Mouse (Mus musculus) granulocyte monocyte progenitor cell, adult 5-6 weeks (primary cell): ENCODE data around the gene Thsd7b. TPM values are rescaled to one million over a fixed set of nuclear protein-coding genes. Genes with fewer than 3 reads are reported as not detected.
"Not testable (repeated sequence)": the region's sequence is repeated elsewhere in the genome, so short reads cannot be mapped to it uniquely, and the experiment has no call there.

Experiments used
- ATAC-seq: replicated peaks from 2 replicates; pipeline ENCODE4 v1.8.0; 2016; ENCODE audit warnings: mild to moderate bottlenecking, moderate TSS enrichment, inconsistent platforms; ENCODE audit not compliant: poor library complexity, severe bottlenecking
- total RNA-seq, 2 experiments: library from RNA; stranded (forward) in 1 of 2; stranded (reverse) in 1 of 2; fragments of 200-712, 200-1000 nt in 1 of 2; fragments of >200 nt in 1 of 2; fragmentation: Nextera tagmentation in 1 of 2; gene quantifications; 2 replicates each; pipeline ENCODE4 v1.2.3; 2014 to 2017

The Thsd7b gene
- total RNA-seq, 2 experiments from 2014 or later = not detected

DNA sequence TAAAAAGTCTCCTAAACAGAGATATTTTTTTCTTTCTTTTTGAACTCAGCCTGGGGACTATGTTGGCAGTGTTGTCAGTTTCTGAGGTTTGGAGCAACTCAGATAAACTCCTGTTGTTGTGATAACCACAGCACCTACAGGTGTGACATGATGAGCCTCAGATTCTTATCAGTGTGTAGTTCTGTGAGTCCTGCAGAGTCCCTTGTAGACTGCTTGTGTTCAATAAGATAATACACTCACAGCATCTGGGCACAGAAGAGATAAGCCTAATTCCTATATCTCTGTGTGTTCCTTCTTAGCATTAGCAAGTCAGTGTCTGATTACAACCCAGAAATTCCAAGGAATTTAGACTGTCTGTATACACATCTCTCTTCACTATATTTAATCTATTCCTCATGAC lies 789.0 kb downstream of the Thsd7b start:
- no peak for ATAC-seq

GRCm38 (mm10) chr1:130066193-130066959 lies 793.3 kb downstream of the Thsd7b start:
- no peak for ATAC-seq

DNA sequence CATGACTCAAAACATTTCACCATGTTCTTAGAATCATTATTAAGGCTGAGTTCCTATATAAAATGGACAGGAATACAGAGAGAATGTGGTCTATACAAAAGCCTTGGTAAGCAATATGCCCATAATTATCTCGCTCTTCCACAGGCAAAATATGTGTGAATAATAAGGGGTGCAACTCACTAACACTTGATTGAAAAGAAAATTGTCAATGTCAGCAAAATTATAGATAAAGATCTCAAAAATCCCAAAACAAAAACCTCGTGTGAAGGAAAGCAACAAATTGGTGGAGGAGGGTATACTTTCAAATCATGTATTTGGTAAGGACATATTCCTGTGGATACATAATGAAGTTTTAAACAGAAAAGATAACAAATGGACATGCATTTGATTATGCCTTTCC lies 810.7 kb downstream of the Thsd7b start:
- no peak for ATAC-seq

GRCm38 (mm10) chr1:130085207-130085606 lies 812.1 kb downstream of the Thsd7b start:
- ATAC-seq = no peak

DNA sequence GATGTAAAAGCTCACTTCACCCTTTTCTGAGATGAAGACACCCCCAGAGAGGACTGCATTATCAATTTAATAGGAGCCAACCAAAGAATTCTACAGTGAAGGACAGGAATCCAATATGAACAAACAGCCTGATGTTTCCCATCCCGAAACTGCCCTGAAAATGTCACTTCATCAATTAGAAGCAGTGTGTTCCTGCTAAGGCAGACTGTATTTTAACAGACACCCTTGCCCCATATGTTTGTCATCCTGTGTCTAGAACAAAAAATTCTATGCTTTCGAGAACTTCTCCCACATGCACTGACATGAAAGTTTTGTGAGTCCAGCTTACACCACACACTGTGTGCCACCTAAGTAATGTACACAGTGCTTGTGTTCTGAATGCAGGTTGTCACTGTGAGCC lies 812.8 kb downstream of the Thsd7b start:
- ATAC-seq = no peak

DNA sequence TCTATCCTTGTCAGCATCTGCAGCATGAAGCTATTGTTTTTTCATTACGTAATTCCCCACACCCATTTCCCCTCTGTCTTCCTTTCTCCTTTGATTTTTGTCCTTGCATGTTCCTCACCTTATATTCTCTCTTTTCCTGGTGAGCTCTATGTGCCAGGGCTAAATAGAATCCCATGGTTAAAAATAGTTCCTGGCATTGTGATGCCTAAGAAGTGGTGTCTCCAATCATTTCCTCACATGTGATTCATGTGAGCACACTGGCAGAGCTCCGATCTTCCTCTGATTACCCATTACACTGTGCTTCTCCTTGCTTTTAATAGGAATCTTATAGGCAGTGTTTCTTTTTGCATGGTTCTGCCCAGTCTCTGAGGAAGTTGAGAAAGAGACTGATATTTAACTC lies 826.1 kb downstream of the Thsd7b start:
- no peak for ATAC-seq

GRCm38 (mm10) chr1:130112580-130113314 lies 839.6 kb downstream of the Thsd7b start:
- no peak for ATAC-seq

GRCm38 (mm10) chr1:130113549-130113948 lies 840.4 kb downstream of the Thsd7b start:
- ATAC-seq = no peak

DNA sequence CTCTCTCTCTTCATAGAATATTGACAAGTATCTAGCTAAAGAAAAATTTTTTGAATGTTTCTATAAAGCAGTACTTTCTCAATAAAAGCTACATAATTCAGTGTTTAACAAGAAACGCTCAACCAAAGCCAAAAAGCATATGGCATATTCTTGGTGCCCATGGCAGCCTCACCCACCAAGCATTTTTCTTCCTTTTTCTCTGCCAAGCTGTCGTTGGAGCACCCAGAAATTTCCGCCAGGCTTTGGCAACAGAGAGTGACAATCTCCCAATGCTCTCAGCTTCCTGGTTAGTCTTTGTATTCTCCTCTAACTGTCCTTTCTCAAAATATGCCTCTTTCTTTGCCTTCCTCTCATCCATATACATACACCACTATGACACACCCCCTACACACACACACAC lies 857.8 kb downstream of the Thsd7b start:
- ATAC-seq = no peak

GRCm38 (mm10) chr1:130166187-130166586 lies 893.1 kb downstream of the Thsd7b start:
- ATAC-seq = no peak

DNA sequence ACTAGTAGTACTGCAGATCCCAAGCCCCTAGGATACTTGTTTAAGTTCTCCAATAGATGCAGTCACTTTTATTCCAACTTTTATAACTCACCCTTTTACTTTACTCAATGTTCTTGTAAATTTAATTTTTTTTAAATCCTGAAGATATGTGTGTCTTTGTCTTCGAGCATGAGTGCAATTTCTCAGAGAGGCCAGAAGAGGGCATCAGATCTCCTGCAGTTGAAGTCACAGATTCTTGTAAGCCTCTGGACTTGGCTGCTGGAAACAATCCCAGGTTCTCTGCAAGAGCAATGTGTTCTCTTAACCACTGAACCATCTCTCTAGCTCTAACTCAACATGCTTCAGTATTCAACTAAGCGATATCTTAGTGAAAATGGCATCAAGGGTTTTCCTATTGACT lies 894.2 kb downstream of the Thsd7b start:
- ATAC-seq = no peak

DNA sequence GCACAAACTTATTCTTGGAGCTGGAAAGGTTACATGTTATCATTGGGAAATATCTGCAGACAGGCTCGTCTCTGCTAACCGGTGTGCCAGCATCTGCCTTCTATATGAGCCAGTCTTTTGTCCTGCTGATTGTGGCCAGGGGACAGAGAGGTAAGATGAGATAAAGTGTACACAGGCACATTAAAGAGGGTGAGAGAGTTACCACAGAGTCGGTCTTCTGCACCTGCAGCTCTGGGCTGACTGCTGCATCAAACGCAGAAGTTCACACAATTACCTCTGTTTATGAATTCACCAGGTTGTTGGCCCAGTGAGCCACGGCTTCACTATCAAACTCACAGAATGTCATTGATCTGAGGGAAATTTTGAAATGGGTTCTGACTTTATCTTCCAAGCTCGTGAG lies 896.8 kb downstream of the Thsd7b start:
- ATAC-seq = no peak

DNA sequence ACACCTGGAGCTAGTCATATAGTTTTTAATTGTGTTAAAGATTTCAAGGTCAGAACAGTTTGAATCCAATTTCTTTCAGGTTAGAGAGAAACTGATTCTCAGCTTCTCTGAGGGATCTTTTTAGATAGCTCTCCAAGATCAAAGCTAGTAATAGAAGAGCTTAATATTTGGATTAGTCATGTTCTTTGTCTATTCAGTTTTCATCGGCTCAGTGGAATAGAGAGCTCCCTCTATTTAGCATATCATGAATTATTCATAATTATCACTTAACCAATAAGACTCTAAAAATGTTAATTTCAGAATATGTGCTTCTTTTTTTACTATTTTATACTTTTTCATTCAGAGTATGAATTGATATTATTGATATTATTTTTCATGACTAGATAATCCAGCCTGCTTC lies 897.2 kb downstream of the Thsd7b start:
- no peak for ATAC-seq

GRCm38 (mm10) chr1:130186836-130187235 lies 913.7 kb downstream of the Thsd7b start:
- ATAC-seq = not testable (repeated sequence)

GRCm38 (mm10) chr1:130192190-130193028 lies 919.3 kb downstream of the Thsd7b start:
- ATAC-seq = peak; percentile 56; the same call in 1 of the 2 replicates

- no peak for ATAC-seq
Measured at GRCm38 (mm10) chr1:130217404-130217803, 944.3 kb downstream of the Thsd7b start.

DNA sequence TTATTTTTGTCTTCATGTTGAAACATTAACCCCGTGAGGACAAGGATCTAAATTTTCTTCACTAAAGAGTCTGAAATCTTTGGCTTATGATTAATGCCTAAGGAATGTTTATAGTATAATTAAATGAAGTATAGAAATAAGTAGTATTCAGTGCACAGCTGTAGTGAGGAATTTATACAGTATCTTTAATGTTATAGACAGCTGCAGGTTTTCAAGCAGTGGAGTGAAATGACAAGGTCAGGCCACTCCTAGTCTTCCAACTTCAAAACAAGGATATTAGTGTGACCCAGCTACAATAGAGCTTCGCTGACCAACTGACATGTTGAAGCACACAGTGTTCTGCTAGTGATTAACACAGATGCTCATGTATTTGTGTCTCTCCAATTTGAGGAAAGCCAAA lies 949.8 kb downstream of the Thsd7b start:
- no peak for ATAC-seq

- ATAC-seq = no peak
Measured at GRCm38 (mm10) chr1:130245563-130245962, 972.5 kb downstream of the Thsd7b start.

DNA sequence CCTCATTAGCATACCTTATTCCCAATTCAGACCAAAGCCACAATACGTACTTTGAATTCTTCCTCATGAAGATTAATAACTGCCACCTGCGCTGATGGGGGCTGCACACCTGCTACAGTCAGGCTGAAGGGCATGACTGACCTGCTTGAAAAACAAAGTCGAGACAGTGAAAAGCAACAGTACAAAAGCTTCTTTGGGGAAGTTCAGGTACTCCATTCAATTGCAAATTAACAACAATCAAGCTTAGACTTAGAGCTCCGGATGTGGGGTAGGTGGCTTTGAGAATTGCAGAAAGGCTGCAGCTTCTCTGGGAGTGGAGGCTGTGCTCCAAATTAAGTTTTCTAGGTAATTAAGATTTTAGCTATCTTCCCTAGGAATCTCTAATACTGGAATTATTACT lies 973.2 kb downstream of the Thsd7b start:
- not testable (repeated sequence) for ATAC-seq

GRCm38 (mm10) chr1:130246930-130247329 lies 973.8 kb downstream of the Thsd7b start:
- ATAC-seq = not testable (repeated sequence)

- ATAC-seq = no peak
Measured at GRCm38 (mm10) chr1:130262046-130262445, 988.9 kb downstream of the Thsd7b start.
